Mouse (Mus musculus) neural tube, embryonic 13.5 days (tissue): Measurements from ENCODE around the gene Apoa5. TPM values are rescaled to one million over a fixed set of nuclear protein-coding genes. Genes with fewer than 3 reads are reported as not detected.

Experiments used
- ATAC-seq: fragments of 200-750 bp; cut with Nextera tagmentation; 2 replicates; pipeline ENCODE4 v1.8.0; 2017; ENCODE audit warnings: low read depth, mild to moderate bottlenecking, moderate TSS enrichment, moderate library complexity
- H3K27ac ChIP-seq: fragments of 300-500 bp; sonication (generic); replicated peaks from 2 replicates; pipeline ENCODE4 v1.5.1; 2015; ENCODE audit warnings: moderate library complexity, mild to moderate bottlenecking, inconsistent platforms
- H3K27me3 ChIP-seq: fragments of 300-500 bp; sonication (generic); 2 replicates; pipeline ENCODE4 v1.6.1; 2015; ENCODE audit warnings: mild to moderate bottlenecking, inconsistent platforms
- H3K36me3 ChIP-seq: fragments of 300-500 bp; sonication (generic); 2 replicates; pipeline ENCODE4 v1.6.1; 2015; ENCODE audit warnings: mild to moderate bottlenecking, inconsistent platforms
- H3K4me1 ChIP-seq: fragments of 300-500 bp; sonication (generic); replicated peaks from 2 replicates; pipeline ENCODE4 v1.6.1; 2015; ENCODE audit warnings: inconsistent platforms
- H3K4me2 ChIP-seq: fragments of 300-500 bp; sonication (generic); 2 replicates; pipeline ENCODE4 v1.6.1; 2015; ENCODE audit warnings: inconsistent platforms, mild to moderate bottlenecking, moderate library complexity
- H3K4me3 ChIP-seq: fragments of 300-500 bp; sonication (generic); 2 replicates; pipeline ENCODE4 v1.5.1; 2015; ENCODE audit warnings: mild to moderate bottlenecking, inconsistent platforms
- H3K9ac ChIP-seq: fragments of 300-500 bp; sonication (generic); 2 replicates; pipeline ENCODE4 v1.6.1; 2015; ENCODE audit warnings: moderate library complexity, mild to moderate bottlenecking, inconsistent platforms
- H3K9me3 ChIP-seq: fragments of 300-500 bp; sonication (generic); 2 replicates; pipeline ENCODE4 v1.6.1; 2016; ENCODE audit warnings: inconsistent platforms
- WGBS: fragments of 180-500 bp; shearing (Covaris S2); methylation state at CpG from one replicate; pipeline ENCODE4 v1.1.7; 2015; 5-methylcytosine and 5-hydroxymethylcytosine counted together
- polyA plus RNA-seq: library from polyadenylated mRNA; unstranded; fragments of >200 nt; fragmentation: Nextera tagmentation; extraction: Ambion mirVana; gene quantifications from 2 replicates; pipeline ENCODE4 v1.2.1, GENCODE M21; 2015

Apoa5 gene
- polyA plus RNA-seq, 1 experiment from 2014 or later, result not detected

GRCm38 (mm10) chr9:46240526-46241153 is 27.8 kb upstream of the Apoa5 start, which contains the start of gene Apoa4:
Apoa4 (plus strand) TSS chr9:46240696.
- H3K27me3 ChIP-seq, result no peaks in the 10 kb centered on the region
- WGBS, result 72% methylated on average over 7 of the region's 7 CpGs
- H3K4me2 ChIP-seq, result no peak within 1 kb of the TSS
- no peaks in the 10 kb centered on the region for H3K4me1 ChIP-seq
- H3K9me3 ChIP-seq, result no peaks in the 10 kb centered on the region
- H3K36me3 ChIP-seq, result no peaks in the 10 kb centered on the region
- H3K27ac ChIP-seq, result no peak within 1 kb of the TSS
- no peak for ATAC-seq
- H3K4me3 ChIP-seq, result no peak within 1 kb of the TSS
- H3K9ac ChIP-seq, result no peak within 1 kb of the TSS

GRCm38 (mm10) chr9:46241818-46242217 is 26.6 kb upstream of the Apoa5 start:
- Histone ChIP-seq H3K4me1 (no peaks in the 10 kb centered on the region), H3K9ac (no peak overlapping the region), H3K9me3 (no peaks in the 10 kb centered on the region), H3K36me3 (no peaks in the 10 kb centered on the region), H3K4me3 (no peak overlapping the region), H3K27me3 (no peaks in the 10 kb centered on the region), H3K27ac (no peak overlapping the region), H3K4me2 (no peak overlapping the region)
- ATAC-seq, result no peak
- WGBS, result 92% methylated on average over 2 of the region's 2 CpGs

DNA sequence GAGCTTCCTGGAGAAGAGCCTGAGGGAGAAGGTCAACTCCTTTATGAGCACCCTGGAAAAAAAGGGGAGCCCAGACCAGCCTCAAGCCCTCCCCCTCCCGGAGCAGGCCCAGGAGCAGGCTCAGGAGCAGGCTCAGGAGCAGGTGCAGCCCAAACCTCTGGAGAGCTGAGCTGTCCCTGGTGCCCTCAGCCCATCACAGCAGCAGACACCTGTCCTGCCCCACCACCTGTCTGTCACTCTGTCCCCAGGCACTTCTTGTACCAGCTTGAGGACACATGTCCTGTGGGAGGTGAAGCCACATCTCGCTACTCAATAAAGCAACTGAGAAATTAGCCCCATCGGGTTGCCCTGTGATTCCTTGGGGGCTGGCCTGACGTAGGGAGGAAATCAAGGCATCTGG is 25.3 kb upstream of the Apoa5 start:
- H3K4me1 ChIP-seq, result no peaks in the 10 kb centered on the region
- whole genome bisulfite sequencing, result 63% methylated on average over 4 of the region's 4 CpGs
- no peak overlapping the region for H3K9ac ChIP-seq
- no peak overlapping the region for H3K4me3 ChIP-seq
- H3K36me3 ChIP-seq, result no peaks in the 10 kb centered on the region
- H3K27me3 ChIP-seq, result 0 out of 2 replicates have a peak, but pooled peaks cover 5% of the 10 kb centered on the region
- H3K4me2 ChIP-seq, result no peak overlapping the region
- ATAC-seq, result no peak
- H3K9me3 ChIP-seq, result no peaks in the 10 kb centered on the region
- no peak overlapping the region for H3K27ac ChIP-seq

- H3K4me1 ChIP-seq, result no peaks in the 10 kb centered on the region
- H3K4me2 ChIP-seq, result no peak overlapping the region
These were observed 24.8 kb upstream of the Apoa5 start for GRCm38 (mm10) chr9:46243584-46243983.

GRCm38 (mm10) chr9:46246752-46247324 is 21.6 kb upstream of the Apoa5 start:
- H3K9ac ChIP-seq, result no peak overlapping the region
- H3K4me1 ChIP-seq, result no peaks in the 10 kb centered on the region
- peak; percentile 75; the same call in 1 of the 2 replicates for ATAC-seq
- WGBS, result 26% methylated on average over 11 of the region's 11 CpGs
- H3K4me3 ChIP-seq, result no peak overlapping the region
- no peak overlapping the region for H3K27ac ChIP-seq
- H3K27me3 ChIP-seq, result 0 out of 2 replicates have a peak, but pooled peaks cover 5% of the 10 kb centered on the region
- H3K4me2 ChIP-seq, result no peak overlapping the region
- no peaks in the 10 kb centered on the region for H3K36me3 ChIP-seq
- H3K9me3 ChIP-seq, result no peaks in the 10 kb centered on the region

More at GRCm38 (mm10) chr9:46243584-46243983, 24.8 kb upstream of the Apoa5 start:
- no peak for ATAC-seq
- Histone ChIP-seq H3K27me3 (0 out of 2 replicates have a peak, but pooled peaks cover 5% of the 10 kb centered on the region), H3K4me3 (no peak overlapping the region), H3K27ac (no peak overlapping the region), H3K9ac (no peak overlapping the region), H3K9me3 (no peaks in the 10 kb centered on the region), H3K36me3 (no peaks in the 10 kb centered on the region)
- 62% methylated on average over 8 of the region's 8 CpGs for WGBS

DNA sequence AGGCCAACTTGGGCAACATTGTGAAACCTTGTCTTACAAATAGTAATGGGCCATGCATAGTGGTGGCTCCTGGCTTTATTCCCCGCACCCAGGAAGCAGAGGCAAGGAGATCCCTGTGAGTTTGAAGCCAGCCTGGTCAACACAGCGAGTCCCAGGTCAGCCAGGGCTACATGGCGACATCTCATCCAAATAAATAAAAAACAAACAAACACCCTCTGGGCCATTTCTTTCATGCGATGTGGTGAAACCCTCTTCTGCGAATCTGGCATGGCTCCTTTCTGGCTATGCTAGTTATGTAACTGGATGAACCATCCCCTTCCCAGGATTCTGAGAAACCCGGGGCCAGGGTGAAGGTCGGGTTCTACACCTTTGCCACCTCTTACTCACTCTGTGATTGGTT is 12.3 kb upstream of the Apoa5 start:
- Histone ChIP-seq H3K4me1 (no peaks in the 10 kb centered on the region), H3K36me3 (no peaks in the 10 kb centered on the region), H3K4me2 (no peak overlapping the region), H3K27me3 (no peaks in the 10 kb centered on the region), H3K4me3 (no peak overlapping the region), H3K9ac (no peak overlapping the region), H3K27ac (no peak overlapping the region), H3K9me3 (no peaks in the 10 kb centered on the region)
- WGBS, result 91% methylated on average over 7 of the region's 7 CpGs
- ATAC-seq, result no peak

- ATAC-seq, result no peak
- Histone ChIP-seq H3K4me2 (no peak overlapping the region), H3K4me1 (no peaks in the 10 kb centered on the region), H3K9me3 (no peaks in the 10 kb centered on the region), H3K9ac (no peak overlapping the region), H3K4me3 (no peak overlapping the region), H3K36me3 (no peaks in the 10 kb centered on the region), H3K27ac (no peak overlapping the region), H3K27me3 (no peaks in the 10 kb centered on the region)
- WGBS, result 89% methylated on average over 10 of the region's 10 CpGs
These were observed 11.6 kb upstream of the Apoa5 start for GRCm38 (mm10) chr9:46256658-46257385.

GRCm38 (mm10) chr9:46257546-46257945 is 10.9 kb upstream of the Apoa5 start:
- H3K4me2 ChIP-seq, result no peak overlapping the region
- H3K4me3 ChIP-seq, result no peak overlapping the region
- no peaks in the 10 kb centered on the region for H3K4me1 ChIP-seq
- H3K9me3 ChIP-seq, result no peaks in the 10 kb centered on the region
- H3K27ac ChIP-seq, result no peak overlapping the region
- no peaks in the 10 kb centered on the region for H3K36me3 ChIP-seq
- H3K27me3 ChIP-seq, result no peaks in the 10 kb centered on the region
- WGBS, result 89% methylated on average over 3 of the region's 3 CpGs
- no peak for ATAC-seq
- H3K9ac ChIP-seq, result no peak overlapping the region

GRCm38 (mm10) chr9:46259111-46259510 is 9.3 kb upstream of the Apoa5 start:
- Histone ChIP-seq H3K27ac (no peak overlapping the region), H3K4me1 (no peaks in the 10 kb centered on the region), H3K9me3 (no peaks in the 10 kb centered on the region), H3K4me3 (no peak overlapping the region), H3K36me3 (no peaks in the 10 kb centered on the region), H3K9ac (no peak overlapping the region), H3K27me3 (no peaks in the 10 kb centered on the region), H3K4me2 (no peak overlapping the region)
- WGBS, result 89% methylated on average over 6 of the region's 6 CpGs
- no peak for ATAC-seq

DNA sequence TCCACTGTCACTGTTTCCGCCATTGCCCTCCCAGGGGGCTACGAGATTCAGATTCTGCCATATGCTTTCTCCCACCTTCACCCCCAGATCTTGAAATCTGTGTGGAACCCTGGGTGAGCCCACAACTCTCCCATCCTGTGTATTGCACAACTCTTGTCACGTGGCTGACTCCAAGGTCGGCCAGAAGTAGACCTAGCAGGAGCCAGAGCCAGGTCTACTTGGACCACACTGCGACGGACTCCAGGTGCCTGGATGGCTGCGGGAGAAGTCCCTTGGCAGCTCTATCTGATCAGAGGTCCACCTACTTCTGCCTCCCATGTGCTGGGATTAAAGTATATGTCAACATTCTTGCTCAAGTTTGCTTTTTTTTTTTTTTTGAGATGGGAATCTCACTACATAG is 7.3 kb upstream of the Apoa5 start:
- H3K36me3 ChIP-seq, result no peaks in the 10 kb centered on the region
- no peaks in the 10 kb centered on the region for H3K9me3 ChIP-seq
- H3K4me1 ChIP-seq, result no peaks in the 10 kb centered on the region
- no peak overlapping the region for H3K9ac ChIP-seq
- H3K4me3 ChIP-seq, result no peak overlapping the region
- H3K4me2 ChIP-seq, result no peak overlapping the region
- no peak overlapping the region for H3K27ac ChIP-seq
- ATAC-seq, result no peak
- no peaks in the 10 kb centered on the region for H3K27me3 ChIP-seq
- WGBS, result 90% methylated on average over 7 of the region's 7 CpGs

DNA sequence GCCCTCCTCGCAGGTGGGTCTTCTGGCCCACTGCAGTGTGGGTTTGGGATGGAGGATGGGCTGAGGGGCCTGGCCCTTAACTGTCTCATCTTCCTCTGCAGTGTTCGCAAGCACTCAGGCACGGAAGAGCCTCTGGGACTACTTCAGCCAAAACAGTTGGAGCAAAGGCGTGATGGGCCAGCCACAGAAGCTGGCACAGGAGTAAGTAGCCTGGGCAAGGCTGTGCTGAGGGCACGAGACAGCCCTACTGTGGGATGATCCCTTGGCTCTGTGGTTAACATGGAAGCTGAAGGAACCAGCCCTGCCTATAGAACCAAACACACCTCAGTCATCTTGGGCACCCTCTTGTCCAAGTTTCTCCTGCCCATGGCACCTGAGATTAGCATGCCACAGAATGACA is 692 bp downstream of the Apoa5 start:
- peaks cover 8% of the 10 kb centered on the region for H3K4me1 ChIP-seq
- no peaks in the 10 kb centered on the region for H3K9me3 ChIP-seq
- no peak overlapping the region for H3K9ac ChIP-seq
- no peak overlapping the region for H3K4me2 ChIP-seq
- H3K4me3 ChIP-seq, result no peak overlapping the region
- peaks cover 33% of the 10 kb centered on the region for H3K27me3 ChIP-seq
- WGBS, result 79% methylated on average over 5 of the region's 5 CpGs
- no peak overlapping the region for H3K27ac ChIP-seq
- no peaks in the 10 kb centered on the region for H3K36me3 ChIP-seq
- ATAC-seq, result no peak

- no peak overlapping the region for H3K4me3 ChIP-seq
- peaks cover 14% of the 10 kb centered on the region for H3K4me1 ChIP-seq
- peaks cover 15% of the 10 kb centered on the region for H3K36me3 ChIP-seq
- no peaks in the 10 kb centered on the region for H3K9me3 ChIP-seq
- no peak overlapping the region for H3K9ac ChIP-seq
- H3K4me2 ChIP-seq, result no peak overlapping the region
- no peak overlapping the region for H3K27ac ChIP-seq
- 91% methylated on average over 4 of the region's 4 CpGs for WGBS
- no peak for ATAC-seq
- H3K27me3 ChIP-seq, result peaks cover 33% of the 10 kb centered on the region
These were observed 2.3 kb downstream of the Apoa5 start for GRCm38 (mm10) chr9:46270782-46271181.
